Mouse (Mus musculus) heart, embryonic 12.5 days (tissue): ENCODE measurements around the gene Gm21103. TPM values are rescaled to one million over a fixed set of nuclear protein-coding genes. Genes with fewer than 3 reads are reported as not detected.
"Not testable (repeated sequence)": the region's sequence is repeated elsewhere in the genome, so short reads cannot be mapped to it uniquely, and the experiment has no call there.

Experiments
- ATAC-seq: fragments of 200-750 bp; cut with Nextera tagmentation; 2 replicates; pipeline ENCODE4 v1.8.0; 2017; ENCODE audit warnings: moderate TSS enrichment, moderate library complexity; ENCODE audit not compliant: insufficient number of reproducible peaks, low FRiP score
- H3K27ac ChIP-seq: fragments of 300-500 bp; sonication (generic); 2 replicates; pipeline ENCODE4 v1.5.1; 2016; ENCODE audit warnings: mild to moderate bottlenecking, moderate library complexity; ENCODE audit not compliant: poor library complexity, severe bottlenecking
- H3K27me3 ChIP-seq: fragments of 300-500 bp; sonication (generic); replicated peaks from 2 replicates; pipeline ENCODE4 v1.6.1; 2016; ENCODE audit warnings: mild to moderate bottlenecking, moderate library complexity
- H3K36me3 ChIP-seq: fragments of 300-500 bp; sonication (generic); 2 replicates; pipeline ENCODE4 v1.6.1; 2016; ENCODE audit warnings: mild to moderate bottlenecking, moderate library complexity
- H3K4me1 ChIP-seq: fragments of 300-500 bp; sonication (generic); replicated peaks from 2 replicates; pipeline ENCODE4 v1.6.1; 2016; ENCODE audit warnings: mild to moderate bottlenecking
- H3K4me2 ChIP-seq: fragments of 300-500 bp; sonication (generic); 2 replicates; pipeline ENCODE4 v1.6.1; 2016; ENCODE audit warnings: mild to moderate bottlenecking, moderate library complexity
- H3K4me3 ChIP-seq: fragments of 300-500 bp; sonication (generic); 2 replicates; pipeline ENCODE4 v1.5.1; 2016; ENCODE audit warnings: mild to moderate bottlenecking
- H3K9ac ChIP-seq: fragments of 300-500 bp; sonication (generic); 2 replicates; pipeline ENCODE4 v1.6.1; 2016; ENCODE audit warnings: mild to moderate bottlenecking, moderate library complexity
- H3K9me3 ChIP-seq: fragments of 300-500 bp; sonication (generic); replicated peaks from 2 replicates; pipeline ENCODE4 v1.6.1; 2016; ENCODE audit warnings: mild to moderate bottlenecking, moderate library complexity
- WGBS: fragments of 180-500 bp; shearing (Covaris S2); methylation state at CpG from one replicate; pipeline ENCODE4 v1.1.7; 2016; 5-methylcytosine and 5-hydroxymethylcytosine counted together
- polyA plus RNA-seq: library from polyadenylated mRNA; unstranded; fragments of >200 nt; fragmentation: Nextera tagmentation; extraction: Ambion mirVana; gene quantifications from 2 replicates; pipeline ENCODE4 v1.2.1, GENCODE M21; 2016

The Gm21103 gene
- 0.26 TPM in 1 of 2 replicates, not detected in the other for polyA plus RNA-seq

DNA sequence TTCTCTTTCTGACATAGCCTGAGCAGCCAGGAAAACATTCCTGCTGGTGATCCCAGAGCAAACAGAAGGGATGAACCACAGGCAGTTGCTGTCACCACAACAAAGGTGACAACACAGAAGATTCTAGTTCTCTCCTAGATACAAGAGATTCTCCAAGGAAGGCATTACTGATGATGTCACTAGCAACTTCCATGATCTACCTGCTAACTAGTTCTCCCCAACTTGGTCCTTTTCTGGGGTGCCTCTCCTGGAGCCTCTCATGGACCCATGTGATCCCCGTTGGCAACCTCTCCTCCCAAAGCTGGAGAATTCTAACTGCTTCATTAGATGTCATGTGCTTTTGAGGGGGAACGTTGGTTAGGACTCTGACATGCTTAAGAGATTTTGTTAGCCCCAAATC is at the start of gene Gm21103:
Gene Gm21103 (minus strand): TSS at position 101 of the 400 bp plus-strand sequence.
- not testable (repeated sequence) for H3K9ac ChIP-seq, H3K36me3 ChIP-seq, ATAC-seq, H3K4me3 ChIP-seq, H3K27ac ChIP-seq, H3K4me2 ChIP-seq, H3K9me3 ChIP-seq, H3K4me1 ChIP-seq, H3K27me3 ChIP-seq
- 75% methylated on average over 2 of the region's 2 CpGs for WGBS

DNA sequence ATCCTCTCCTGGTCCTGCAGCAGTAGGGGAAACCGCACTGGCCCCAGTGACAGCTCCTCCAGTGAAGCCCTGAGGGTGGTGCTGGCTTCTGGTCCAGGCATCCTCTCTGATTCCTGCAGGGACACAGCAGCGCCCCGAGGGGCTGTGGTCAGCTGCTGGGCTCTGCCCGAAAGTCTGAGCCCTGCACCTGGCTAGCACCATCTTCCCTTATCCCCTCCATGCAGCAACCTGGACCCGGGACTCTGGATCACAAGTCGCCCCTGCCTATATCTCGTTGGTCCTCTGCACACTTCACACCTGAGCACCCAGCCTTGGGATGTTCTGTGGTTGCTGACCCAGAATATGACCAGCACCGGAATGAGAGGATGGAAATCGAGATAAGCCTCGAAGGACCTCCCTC is 38.9 kb upstream of the Gm21103 start, which contains the start of gene Gm3618:
Gene Gm3618 (minus strand): TSS at position 101 of the 400 bp plus-strand sequence.
- not testable (repeated sequence) for ATAC-seq, H3K4me3 ChIP-seq, H3K9me3 ChIP-seq, H3K27ac ChIP-seq, H3K9ac ChIP-seq, H3K36me3 ChIP-seq, H3K4me2 ChIP-seq, H3K4me1 ChIP-seq, H3K27me3 ChIP-seq
- no CpG with 5 or more reads among the region's 10 CpGs for WGBS

DNA sequence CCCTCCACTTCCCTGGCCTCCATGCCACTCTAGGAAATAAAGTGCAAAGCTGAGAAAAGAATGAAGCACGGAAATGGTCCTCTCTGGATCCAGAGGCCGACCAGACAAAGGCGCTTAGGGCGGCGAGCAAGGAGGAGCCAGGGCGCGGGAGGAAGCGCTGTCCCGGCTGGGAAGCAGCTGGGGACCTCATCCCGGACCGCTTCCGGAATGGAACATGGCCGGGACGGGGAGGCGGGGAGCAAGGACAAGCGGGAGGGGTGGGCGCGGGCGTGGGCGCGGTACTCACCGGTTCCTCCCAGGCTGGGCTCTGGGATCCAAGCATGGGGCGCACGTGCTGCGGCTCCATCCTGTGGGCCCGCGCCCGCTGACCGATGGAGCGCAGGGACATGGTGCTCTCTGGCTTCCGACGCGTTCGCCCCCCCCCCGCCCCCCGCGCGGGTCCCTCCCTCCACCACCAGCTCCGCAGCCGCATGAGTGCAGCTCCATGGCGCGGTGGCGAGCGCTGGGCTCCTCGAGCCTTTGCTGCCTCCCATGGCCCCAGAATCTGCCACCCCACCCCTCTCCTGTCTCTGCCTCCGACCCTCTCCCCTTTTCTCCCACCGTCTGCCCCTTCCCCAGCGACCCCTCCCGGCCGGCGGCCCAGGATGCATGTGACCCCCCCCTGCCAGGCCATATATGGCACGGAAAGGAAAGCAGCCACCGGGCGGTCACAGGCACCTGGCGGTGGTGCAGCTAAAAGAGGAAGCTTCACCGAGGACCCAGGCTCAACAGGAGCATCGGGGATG is 17.5 kb downstream of the Gm21103 start, which contains the start of gene Gm3411:
Gene Gm3411 (minus strand): TSS at position 320 of the 785 bp plus-strand sequence.
- under 1% methylated on average over 54 of the region's 57 CpGs for WGBS
- not testable (repeated sequence) for H3K4me1 ChIP-seq, H3K27me3 ChIP-seq, ATAC-seq, H3K27ac ChIP-seq, H3K9me3 ChIP-seq, H3K36me3 ChIP-seq
- peak within 1 kb of the TSS; percentile 81 for H3K9ac ChIP-seq
- peak within 1 kb of the TSS; percentile 76 for H3K4me2 ChIP-seq
- H3K4me3 ChIP-seq, result peak within 1 kb of the TSS; percentile 64

Other genes with a start within 250 kb of the Gm21103 start
- gene Gm6337, start 246.6 kb downstream of the Gm21103 start, polyA plus RNA-seq, result not detected in 2 replicates
- gene Gm8206, start 210.9 kb downstream of the Gm21103 start, polyA plus RNA-seq, result 1.00 and 1.4 TPM in 2 replicates
- 2.6 and 2.9 TPM in 2 replicates for gene Gm3468, start 196.2 kb downstream of the Gm21103 start, polyA plus RNA-seq
- gene Gm3476, start 179.0 kb downstream of the Gm21103 start, polyA plus RNA-seq, result not detected in 2 replicates
- not detected in 2 replicates for gene Gm21560, start 85.6 kb downstream of the Gm21103 start, polyA plus RNA-seq
- 3.1 and 4.5 TPM in 2 replicates for gene Gm3411, start 17.6 kb downstream of the Gm21103 start, polyA plus RNA-seq
- not detected in 2 replicates for gene Gm3618, start 38.8 kb upstream of the Gm21103 start, polyA plus RNA-seq
- not detected in 2 replicates for gene Gm16440, start 85.5 kb upstream of the Gm21103 start, polyA plus RNA-seq
- 2.7 and 3.2 TPM in 2 replicates for gene Gm3591, start 107.6 kb upstream of the Gm21103 start, polyA plus RNA-seq
- gene Gm3594, start 139.8 kb upstream of the Gm21103 start, polyA plus RNA-seq, result not detected in 2 replicates
- not detected in 2 replicates for gene Gm8356, start 232.4 kb upstream of the Gm21103 start, polyA plus RNA-seq